Mouse (Mus musculus): Measurements from ENCODE around the gene Acss1.

The Acss1 gene

DNA sequence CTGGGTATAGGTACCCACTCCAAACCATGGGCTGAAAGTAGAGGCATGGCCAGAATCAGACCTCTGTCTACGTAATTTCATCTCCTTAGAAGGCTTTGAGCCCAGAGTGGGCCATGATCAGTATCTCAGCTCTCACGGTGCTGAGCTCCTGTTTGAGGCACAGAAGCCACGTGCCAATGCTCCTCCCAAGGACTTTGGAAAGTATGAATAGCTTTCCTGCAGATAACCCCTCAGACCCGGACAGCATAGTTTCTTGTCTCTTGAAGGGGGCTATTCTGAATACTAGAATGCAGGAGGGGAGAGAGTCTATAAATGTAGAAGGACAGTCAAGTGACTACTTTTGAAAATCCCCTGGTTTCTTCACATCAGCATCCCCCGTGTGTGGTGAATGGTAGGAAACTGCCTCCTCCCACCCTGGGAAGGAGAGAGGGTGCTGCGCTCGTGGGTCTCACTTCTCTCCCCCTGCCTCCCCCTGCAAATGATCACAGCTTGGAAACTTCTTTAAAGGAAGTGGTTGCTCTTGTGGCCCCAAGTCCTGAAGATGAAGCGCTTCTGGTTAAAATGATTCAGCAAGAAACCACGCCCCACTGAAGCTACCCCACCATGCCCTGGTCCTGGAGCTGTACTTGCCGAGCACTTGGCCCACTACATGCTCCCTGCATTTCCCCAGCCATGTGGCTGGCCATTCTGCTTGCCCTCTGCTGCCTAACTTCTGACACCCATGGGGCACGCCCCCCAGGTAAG lies 98.3 kb downstream of the Acss1 start, which contains the start of gene Cst7:
Gene Cst7, plus strand, starts transcription at position 569 of the 744 bp plus-strand sequence.
- DNase-seq (ENCODE audit: low spot score in 2 of 2), result peak; percentile 65 to 78

Data from natural killer cell, adult 2 months (primary cell).